Comparison of ENCODE assay signal across 19 mouse cellular contexts in genomic region chr3:22438027-22438780, GRCm38 (mm10).
DNase-seq lines count a peak whose midpoint lies in the region; ATAC-seq lines count a peak whose summit lies in the region.
"Had no signal": no experiment of that assay in that cellular context is flagged by ENCODE, and none has a peak within 500 bp of the region (broad histone marks: within the 10 kb centered on the region; RNA-seq: fewer than 3 reads in every experiment).

No protein-coding gene starts in this region.

- WGBS in forebrain, embryonic 14.5 days: 81% methylated on average over 9 of the region's 9 CpGs
- 79% methylated on average over 9 of the region's 9 CpGs for WGBS in forebrain, embryonic 13.5 days
- WGBS in midbrain, embryonic 13.5 days: 69% methylated on average over 9 of the region's 9 CpGs
- WGBS in midbrain, embryonic 10.5 days: 88% methylated on average over 9 of the region's 9 CpGs

- H3K9me3 ChIP-seq in forebrain, embryonic 14.5 days (replicated peaks; ENCODE audit: control insufficient read depth, low read length): no peaks in the 10 kb centered on the region
- H3K9me3 ChIP-seq in forebrain, embryonic 13.5 days (replicated peaks): no peaks in the 10 kb centered on the region
- no peaks in the 10 kb centered on the region for H3K9me3 ChIP-seq in midbrain, embryonic 13.5 days
- no peaks in the 10 kb centered on the region for H3K9me3 ChIP-seq in midbrain, embryonic 10.5 days (replicated peaks)
- H3K9me3 ChIP-seq: hindbrain, embryonic 15.5 days; limb, embryonic 12.5 days; megakaryocyte, embryonic 14.5 days; neural tube, embryonic 12.5 days; stomach, embryonic 15.5 days had no signal

- no peak overlapping the region for H3K4me3 ChIP-seq in forebrain, embryonic 14.5 days (ENCODE audit: low read depth, low read length)
- H3K4me3 ChIP-seq in forebrain, embryonic 13.5 days: no peak overlapping the region
- H3K4me3 ChIP-seq in midbrain, embryonic 13.5 days (replicated peaks): no peak overlapping the region
- H3K4me3 ChIP-seq in midbrain, embryonic 10.5 days: no peak overlapping the region
- H3K4me3 ChIP-seq: hindbrain, embryonic 15.5 days; limb, embryonic 12.5 days; megakaryocyte, embryonic 14.5 days; neural tube, embryonic 12.5 days; stomach, embryonic 15.5 days had no signal

- H3K27me3 ChIP-seq in forebrain, embryonic 14.5 days (replicated peaks; ENCODE audit: control insufficient read depth, insufficient read depth, low read length): no peaks in the 10 kb centered on the region
- no peaks in the 10 kb centered on the region for H3K27me3 ChIP-seq in forebrain, embryonic 13.5 days
- H3K27me3 ChIP-seq in midbrain, embryonic 13.5 days: no peaks in the 10 kb centered on the region
- no peaks in the 10 kb centered on the region for H3K27me3 ChIP-seq in midbrain, embryonic 10.5 days (ENCODE audit: low read depth, poor library complexity, severe bottlenecking)
- H3K27me3 ChIP-seq: CH12.LX; hindbrain, embryonic 15.5 days; limb, embryonic 12.5 days; megakaryocyte, embryonic 14.5 days; neural tube, embryonic 12.5 days; stomach, embryonic 15.5 days had no signal

- H3K4me2 ChIP-seq in forebrain, embryonic 14.5 days (ENCODE audit: low read length): no peak overlapping the region
- no peak overlapping the region for H3K4me2 ChIP-seq in forebrain, embryonic 13.5 days
- H3K4me2 ChIP-seq in midbrain, embryonic 13.5 days (replicated peaks): no peak overlapping the region
- H3K4me2 ChIP-seq: hindbrain, embryonic 15.5 days; limb, embryonic 12.5 days; neural tube, embryonic 12.5 days; stomach, embryonic 15.5 days had no signal

- no peaks in the 10 kb centered on the region for H3K36me3 ChIP-seq in forebrain, embryonic 14.5 days (ENCODE audit: control insufficient read depth, insufficient read depth, low read length)
- H3K36me3 ChIP-seq in forebrain, embryonic 13.5 days (ENCODE audit: poor library complexity, severe bottlenecking): no peaks in the 10 kb centered on the region
- no peaks in the 10 kb centered on the region for H3K36me3 ChIP-seq in midbrain, embryonic 13.5 days
- no peaks in the 10 kb centered on the region for H3K36me3 ChIP-seq in midbrain, embryonic 10.5 days
- H3K36me3 ChIP-seq: hindbrain, embryonic 15.5 days; limb, embryonic 12.5 days; neural tube, embryonic 12.5 days; stomach, embryonic 15.5 days had no signal

- no peak for ATAC-seq in forebrain, embryonic 14.5 days
- no peak for ATAC-seq in forebrain, embryonic 13.5 days
- ATAC-seq in midbrain, embryonic 13.5 days: 0 out of 2 replicates have a peak, but pooled peaks have one; percentile 60
- ATAC-seq: forebrain, embryonic 16.5 days; liver, postnatal 0 days had no signal

- H3K27ac ChIP-seq in forebrain, embryonic 14.5 days (ENCODE audit: low read depth, low read length): no peak overlapping the region
- H3K27ac ChIP-seq in forebrain, embryonic 13.5 days: no peak overlapping the region
- no peak overlapping the region for H3K27ac ChIP-seq in midbrain, embryonic 13.5 days
- H3K27ac ChIP-seq in midbrain, embryonic 10.5 days (replicated peaks): no peak overlapping the region
- H3K27ac ChIP-seq: hindbrain, embryonic 15.5 days; limb, embryonic 12.5 days; neural tube, embryonic 12.5 days; stomach, embryonic 15.5 days had no signal

- no peaks in the 10 kb centered on the region for H3K4me1 ChIP-seq in forebrain, embryonic 14.5 days (ENCODE audit: control insufficient read depth, insufficient read depth, low read length)
- H3K4me1 ChIP-seq in forebrain, embryonic 13.5 days: no peaks in the 10 kb centered on the region
- H3K4me1 ChIP-seq in midbrain, embryonic 13.5 days (replicated peaks): no peaks in the 10 kb centered on the region
- H3K4me1 ChIP-seq in midbrain, embryonic 10.5 days: no peaks in the 10 kb centered on the region
- H3K4me1 ChIP-seq: hindbrain, embryonic 15.5 days; limb, embryonic 12.5 days; megakaryocyte, embryonic 14.5 days; neural tube, embryonic 12.5 days; stomach, embryonic 15.5 days had no signal

- H3K9ac ChIP-seq in forebrain, embryonic 14.5 days (ENCODE audit: low read length): no peak overlapping the region
- no peak overlapping the region for H3K9ac ChIP-seq in forebrain, embryonic 13.5 days
- no peak overlapping the region for H3K9ac ChIP-seq in midbrain, embryonic 13.5 days (replicated peaks)
- H3K9ac ChIP-seq: hindbrain, embryonic 15.5 days; limb, embryonic 12.5 days; liver, postnatal 0 days; neural tube, embryonic 12.5 days; stomach, embryonic 15.5 days had no signal

- peak; percentile 8 for DNase-seq in forebrain, embryonic 14.5 days (ENCODE audit: low spot score)
- DNase-seq in kidney, postnatal 10 days: peak; percentile 9
- DNase-seq in kidney, postnatal 25 days: no peak
- DNase-seq in midbrain, embryonic 10.5 days (ENCODE audit: low spot score): no peak
- no peak for DNase-seq in layer of hippocampus, adult 8-10 months (ENCODE audit: low spot score in 2 of 2)
- DNase-seq in ovary, adult 18-20 months (ENCODE audit: low spot score): no peak
- DNase-seq: adrenal gland, postnatal 14 days; cerebellum, adult 9-10 months; heart, postnatal 10 days; liver, postnatal 0 days had no signal

Comparison
In these comparisons a context has a peak if more than half of its experiments do, and no peak if none do; other contexts are left out.
1. DNase-seq: peak in forebrain, embryonic 14.5 days (single experiment) and kidney, postnatal 10 days (single experiment); none in kidney, postnatal 25 days (0 of 2), midbrain, embryonic 10.5 days (single experiment), layer of hippocampus, adult 8-10 months (0 of 2) and ovary, adult 18-20 months (single experiment).